Mouse (Mus musculus) liver, adult 2 months (tissue): ENCODE data around the gene Gm13695.
"Not testable (repeated sequence)": the region's sequence is repeated elsewhere in the genome, so short reads cannot be mapped to it uniquely, and the experiment has no call there.

Experiments used
- CTCF ChIP-seq: fragments of 200-500 bp; IDR thresholded peaks from 2 replicates; pipeline ENCODE4 v1.5.1; 2011; ENCODE audit warnings: low read depth, low read length, control low read depth
- POLR2A ChIP-seq: fragments of 200-500 bp; IDR thresholded peaks from 2 replicates; pipeline ENCODE4 v1.6.1; 2011; ENCODE audit warnings: low read length, control low read depth; ENCODE audit not compliant: insufficient read depth; ENCODE audit errors: extremely low read depth

GRCm38 (mm10) chr2:83978633-83979032, 11.5 kb downstream of the Gm13695 start, which contains the start of gene Gm13694:
- not testable (repeated sequence) for TF ChIP-seq POLR2A, CTCF
